Mouse (Mus musculus) T-cell, adult 2 months (primary cell): Measurements from ENCODE around the gene Tsc22d2.

Experiments used
- DNase-seq: peaks from one replicate; pipeline ENCODE4 v3.0.0; 2022; ENCODE audit warnings: low spot score

Tsc22d2 gene

GRCm38 (mm10) chr3:58414234-58414938, at the start of gene Tsc22d2:
Gene Tsc22d2 (plus strand): TSS chr3:58414715.
- DNase-seq, result peak; percentile 93

DNA sequence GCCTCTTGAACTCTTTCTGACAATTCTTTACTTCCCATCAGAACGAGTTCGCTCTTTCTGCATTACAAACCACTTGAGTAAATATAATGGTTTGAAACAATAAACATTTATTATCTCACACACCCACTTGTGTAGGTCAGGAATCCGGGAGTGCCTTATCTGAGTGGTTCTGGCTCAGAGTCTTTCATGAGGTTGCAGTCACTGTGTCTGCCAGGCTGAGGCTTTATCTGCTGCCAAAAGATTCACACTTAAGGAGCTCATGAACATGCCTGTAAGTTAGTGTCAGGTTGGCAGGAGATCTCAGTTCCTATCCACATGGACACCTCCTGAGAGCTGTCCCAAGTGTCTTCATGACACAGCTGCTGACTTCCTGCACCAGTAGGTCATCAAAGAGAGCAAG, 47.8 kb upstream of the Tsc22d2 start:
- no peak for DNase-seq

GRCm38 (mm10) chr3:58370811-58371210, 43.7 kb upstream of the Tsc22d2 start:
- no peak for DNase-seq

GRCm38 (mm10) chr3:58372066-58372904, 42.2 kb upstream of the Tsc22d2 start:
- no peak for DNase-seq

DNA sequence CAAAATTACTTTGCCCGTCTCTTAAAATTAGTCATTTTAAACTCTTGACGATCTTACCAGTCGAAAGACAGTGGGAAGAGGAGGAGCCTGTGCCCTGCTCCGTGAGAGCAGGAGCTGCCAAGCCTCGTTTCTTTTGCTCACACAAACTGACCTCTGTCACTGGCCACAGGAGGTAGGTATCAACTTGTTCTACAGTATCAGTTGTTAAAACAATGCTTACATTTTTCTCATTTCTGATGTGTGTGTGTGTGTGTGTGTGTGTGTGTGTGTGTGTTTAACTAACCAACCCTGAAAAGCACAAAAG, 41.7 kb upstream of the Tsc22d2 start:
- no peak for DNase-seq

DNA sequence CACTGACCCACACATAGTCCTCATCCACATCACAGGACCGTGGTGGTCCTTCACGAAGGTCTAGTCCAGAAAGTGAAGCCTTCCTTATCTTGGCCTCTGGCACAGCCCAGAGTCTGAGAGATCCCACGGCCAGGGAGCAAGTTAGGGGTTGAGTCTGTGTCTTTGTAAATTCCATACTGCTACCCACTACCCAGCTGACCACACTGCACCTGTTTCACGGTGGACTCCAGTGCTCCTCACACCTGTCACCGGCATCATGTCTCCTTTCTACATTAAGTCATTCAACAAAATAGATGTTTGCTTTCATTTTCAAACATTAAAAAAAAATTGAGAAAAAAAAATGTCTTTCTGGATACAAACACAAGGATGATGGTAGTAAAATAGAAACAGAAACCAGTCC, 40.2 kb upstream of the Tsc22d2 start:
- DNase-seq, result no peak

DNA sequence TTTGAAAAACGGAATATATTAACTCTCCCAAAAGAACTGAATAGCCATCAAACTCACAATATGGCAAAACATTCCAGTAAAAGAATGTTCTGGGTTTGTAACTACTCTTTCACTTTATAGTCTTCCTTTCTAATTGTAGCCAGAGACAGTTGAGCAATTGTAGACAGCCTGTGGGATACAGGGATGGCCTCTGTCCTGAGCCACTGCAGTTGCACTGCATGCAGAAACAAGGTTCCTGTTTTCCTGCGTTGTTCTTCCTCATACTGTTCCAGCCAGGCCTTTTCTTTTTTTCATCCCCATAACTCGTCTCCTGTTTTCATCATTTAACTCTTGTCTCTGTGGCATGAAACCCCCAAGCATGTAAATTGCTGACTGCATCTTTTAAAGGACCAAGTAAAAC, 37.8 kb upstream of the Tsc22d2 start:
- no peak for DNase-seq

GRCm38 (mm10) chr3:58377589-58378134, 36.9 kb upstream of the Tsc22d2 start:
- DNase-seq, result no peak

DNA sequence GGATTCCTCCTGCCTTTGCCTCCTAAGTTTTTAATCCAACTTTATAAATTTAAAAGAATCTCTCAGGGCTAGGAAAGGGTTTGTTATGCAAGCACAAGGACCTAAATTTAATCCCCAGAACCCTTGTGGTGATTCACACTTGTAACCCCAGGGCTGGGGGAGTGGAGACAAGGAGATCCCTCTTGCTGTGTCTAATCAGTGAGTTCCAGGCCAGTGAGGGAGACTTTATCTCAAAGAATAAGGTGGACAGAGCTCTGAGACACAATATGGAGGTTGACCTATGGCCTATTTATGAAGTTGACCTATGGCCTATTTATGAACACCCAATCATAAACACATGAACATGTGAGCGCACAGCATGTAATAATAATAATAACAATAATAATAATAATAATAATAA, 31.8 kb upstream of the Tsc22d2 start:
- DNase-seq, result no peak

GRCm38 (mm10) chr3:58385060-58385459, 29.5 kb upstream of the Tsc22d2 start:
- no peak for DNase-seq

DNA sequence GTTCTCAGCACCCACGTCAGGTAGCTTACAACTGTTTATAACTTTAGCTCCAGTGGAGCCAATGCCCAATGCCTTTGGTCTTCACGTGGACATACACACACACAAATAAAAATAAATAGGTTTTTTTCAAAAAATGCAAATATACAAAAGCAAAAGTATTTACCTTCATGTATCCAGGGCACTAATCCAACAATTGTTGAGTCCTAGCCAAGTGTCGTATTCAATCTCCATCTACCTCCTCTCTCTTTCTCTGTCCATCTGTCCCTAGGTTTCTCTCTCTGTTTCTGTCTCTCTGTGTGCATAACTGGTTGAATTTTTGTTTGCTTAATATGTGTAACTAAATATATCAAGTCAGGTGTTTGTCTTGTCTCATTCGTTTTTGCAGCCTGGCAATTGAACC, 25.8 kb upstream of the Tsc22d2 start:
- no peak for DNase-seq

- no peak for DNase-seq
Observed at GRCm38 (mm10) chr3:58398541-58398940, 16.0 kb upstream of the Tsc22d2 start.

DNA sequence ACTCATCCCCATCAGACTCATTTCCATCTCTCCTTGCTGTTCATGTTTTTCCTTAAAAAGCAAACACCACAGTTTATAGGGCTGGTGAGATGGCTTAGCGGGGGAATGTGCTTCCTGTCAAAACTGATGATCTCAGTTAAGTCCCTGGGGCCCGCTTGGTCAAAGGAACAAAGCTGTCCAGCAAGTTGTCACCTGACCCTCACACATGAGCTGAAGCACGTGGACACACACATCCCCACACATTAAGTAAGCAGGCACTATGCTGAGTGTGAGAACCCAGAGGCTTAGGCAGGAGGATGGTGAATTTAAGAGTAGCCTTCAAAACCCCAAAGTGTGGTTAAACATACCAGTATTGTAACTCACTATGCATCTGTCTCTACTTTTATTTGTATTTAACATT, 14.6 kb upstream of the Tsc22d2 start:
- no peak for DNase-seq

DNA sequence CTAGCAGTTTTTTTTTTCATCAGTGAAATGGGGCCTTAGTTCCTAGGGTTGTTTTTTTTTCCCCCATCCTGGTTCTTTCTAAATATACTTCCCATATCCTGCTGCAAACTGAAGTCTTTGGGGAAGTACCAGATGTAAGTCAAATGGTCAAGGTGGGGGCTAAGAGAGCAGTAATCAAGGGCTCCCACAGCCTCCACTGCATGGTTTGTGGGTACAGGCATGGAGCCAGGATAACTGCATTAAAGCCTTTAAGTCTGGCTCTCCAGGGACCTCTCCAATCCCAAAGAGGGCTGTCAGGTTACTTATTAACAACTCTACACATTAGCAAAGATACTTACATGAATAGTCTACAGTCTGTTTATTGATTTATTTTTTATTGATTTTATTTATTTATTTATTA, 2.8 kb upstream of the Tsc22d2 start:
- no peak for DNase-seq

GRCm38 (mm10) chr3:58413671-58414070, 844 bp upstream of the Tsc22d2 start:
- DNase-seq, result no peak

- DNase-seq, result peak; percentile 46
Observed at GRCm38 (mm10) chr3:58414986-58415883, 720 bp downstream of the Tsc22d2 start.

- DNase-seq, result peak; percentile 63
Observed at GRCm38 (mm10) chr3:58415884-58416725, 1.6 kb downstream of the Tsc22d2 start.

GRCm38 (mm10) chr3:58416726-58417437, 2.4 kb downstream of the Tsc22d2 start:
- peak; percentile 32 for DNase-seq

DNA sequence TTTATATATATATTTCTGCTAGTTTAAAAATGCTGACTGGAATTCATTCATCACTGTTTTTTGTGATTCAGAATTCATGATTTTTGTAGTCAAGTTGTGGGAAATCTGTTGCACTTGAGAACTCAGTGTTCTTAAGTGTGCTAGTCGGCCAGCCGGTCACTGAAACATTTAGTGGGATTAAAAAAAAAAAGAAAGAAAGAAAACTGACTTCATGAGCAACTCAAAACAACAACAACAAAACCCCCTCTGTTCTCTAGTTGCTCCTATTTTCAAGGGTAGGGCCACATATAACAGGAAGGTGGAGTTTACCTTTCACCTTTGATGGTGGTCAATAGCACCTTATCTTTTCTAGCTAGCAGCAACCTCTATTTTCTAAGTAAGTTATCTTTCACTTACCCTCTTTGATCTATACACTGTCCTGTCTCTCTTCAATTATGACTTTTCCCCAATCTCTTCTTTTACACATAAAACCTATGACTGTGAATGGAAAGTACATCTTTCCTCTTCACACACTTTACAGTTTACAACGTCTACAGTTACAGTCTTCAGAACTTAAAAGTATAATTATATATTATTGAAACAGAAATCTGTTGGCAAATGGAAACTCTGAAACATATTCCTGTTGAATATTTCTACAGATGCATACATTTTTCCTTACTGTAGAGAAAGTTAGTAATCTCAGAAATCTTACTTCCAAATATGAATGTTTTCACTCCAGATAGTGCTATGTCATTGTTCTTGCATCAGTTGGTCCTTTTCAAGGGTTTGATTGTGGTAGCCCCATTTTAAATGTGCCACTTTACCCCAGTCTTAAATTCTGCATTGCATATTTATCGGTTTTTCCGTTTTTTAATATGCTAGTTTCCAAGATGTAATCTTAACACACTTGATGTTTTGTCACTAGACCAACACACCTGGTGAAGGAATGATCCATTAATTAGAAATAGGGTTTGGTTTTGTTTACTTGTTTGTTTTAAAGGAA, 4.5 kb downstream of the Tsc22d2 start:
- DNase-seq, result no peak

DNA sequence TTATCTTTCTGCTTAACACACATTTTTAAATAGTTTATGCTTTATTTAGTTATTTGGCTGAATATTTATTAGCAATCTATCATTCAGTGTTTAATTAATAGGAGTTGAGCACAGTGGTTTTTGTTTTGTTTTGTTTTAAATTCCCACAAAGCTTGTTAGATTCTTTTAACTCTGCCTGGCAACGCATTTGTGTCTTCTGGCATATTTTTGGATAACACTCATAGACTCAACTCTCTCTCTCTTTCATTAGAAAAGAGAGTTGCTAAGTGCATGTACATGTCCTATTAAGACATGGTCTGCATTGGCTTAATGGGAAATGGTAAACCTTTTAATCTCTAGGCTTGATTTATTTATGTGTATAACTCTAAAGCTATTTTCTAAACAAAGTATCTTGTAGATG, 14.3 kb downstream of the Tsc22d2 start:
- no peak for DNase-seq
